Mouse (Mus musculus): ENCODE measurements around the gene Cx3cr1.

Cx3cr1 gene

DNA sequence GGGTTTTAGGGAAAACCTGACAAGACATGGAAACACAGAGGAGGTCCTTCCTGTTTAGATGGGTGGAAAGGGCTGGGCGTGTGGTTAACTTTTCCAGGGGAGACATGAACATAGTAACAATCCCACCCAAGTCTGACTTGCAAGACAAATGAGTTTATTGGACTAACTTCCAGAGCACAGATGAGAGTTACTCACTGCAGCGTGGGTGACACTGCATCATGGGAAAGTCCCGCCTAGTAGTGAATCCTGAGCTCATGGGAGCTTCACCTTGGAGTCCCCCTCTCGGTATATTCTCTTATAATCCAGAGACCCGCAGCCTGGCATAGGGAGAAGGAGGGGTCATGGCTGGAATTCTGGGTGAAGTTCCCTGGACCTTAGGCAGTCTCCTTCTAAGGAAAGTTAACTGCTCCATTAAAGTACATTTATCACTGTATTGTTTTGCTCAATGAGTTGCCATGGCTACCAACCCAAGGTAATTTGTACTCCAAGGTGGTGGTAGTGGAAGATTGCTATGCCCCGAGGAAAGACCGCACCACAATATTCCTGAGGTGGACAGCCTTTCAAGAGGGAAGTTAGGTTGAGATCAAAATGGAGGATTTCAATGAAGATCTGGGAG is 60.3 kb downstream of the Cx3cr1 start:
- Histone ChIP-seq H3K27me3 (ENCODE audit: insufficient read depth, low read length) (peaks cover 5% of the 10 kb centered on the region; the same call in 1 of the 2 replicates), H3K4me1 (replicated peaks; ENCODE audit: low read depth, low read length) (peaks cover 91% of the 10 kb centered on the region), H3K9me3 (ENCODE audit: low read length) (no peaks in the 10 kb centered on the region), H3K36me3 (ENCODE audit: insufficient read depth, low read length) (no peaks in the 10 kb centered on the region), H3K4me3 (replicated peaks; ENCODE audit: low read length) (no peak overlapping the region)
- TF ChIP-seq POU5F1 (IDR thresholded peaks at IDR 0.05; ENCODE audit: borderline replicate concordance, low read length), result no peak
- peak; percentile 42; the same call in 1 of the 2 replicates for TF ChIP-seq NANOG (IDR thresholded peaks at IDR 0.05; ENCODE audit: borderline replicate concordance, low read length)
- no peak for TF ChIP-seq CTCF (conservative IDR thresholded peaks at IDR 0.05; ENCODE audit: low read length)

DNA sequence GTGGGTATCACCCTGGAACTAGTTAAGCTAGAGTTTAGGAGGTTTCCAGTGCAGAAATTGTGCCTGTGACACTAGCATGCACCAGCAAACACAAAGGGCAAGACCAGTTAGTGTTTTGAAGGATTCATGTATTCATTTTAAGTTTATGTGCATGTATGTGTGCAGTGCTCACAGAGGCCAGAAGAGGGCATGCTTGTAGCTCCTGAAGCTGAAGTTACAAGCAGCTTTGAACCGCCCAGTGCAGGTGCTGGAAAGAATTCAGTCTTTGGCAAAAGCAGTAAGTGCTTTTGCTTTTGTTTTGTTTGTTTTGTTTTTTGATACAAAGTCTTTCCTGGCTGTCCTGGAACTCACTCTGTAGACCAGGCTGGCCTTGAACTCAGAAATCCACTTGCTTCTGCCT is 61.8 kb downstream of the Cx3cr1 start:
- no peaks in the 10 kb centered on the region for H3K27me3 ChIP-seq (ENCODE audit: insufficient read depth, low read length)
- H3K4me1 ChIP-seq (replicated peaks; ENCODE audit: low read depth, low read length), result peaks cover 89% of the 10 kb centered on the region
- H3K9me3 ChIP-seq (ENCODE audit: low read length), result no peaks in the 10 kb centered on the region
- 0 out of 2 replicates have a peak overlapping the region, but pooled peaks have one; percentile 26 for H3K4me3 ChIP-seq (replicated peaks; ENCODE audit: low read length)
- TF ChIP-seq CTCF (conservative IDR thresholded peaks at IDR 0.05; ENCODE audit: low read length), result peak; percentile 74
- no peak for TF ChIP-seq POU5F1 (IDR thresholded peaks at IDR 0.05; ENCODE audit: borderline replicate concordance, low read length)
- TF ChIP-seq NANOG (IDR thresholded peaks at IDR 0.05; ENCODE audit: borderline replicate concordance, low read length), result no peak
- H3K36me3 ChIP-seq (ENCODE audit: insufficient read depth, low read length), result no peaks in the 10 kb centered on the region

DNA sequence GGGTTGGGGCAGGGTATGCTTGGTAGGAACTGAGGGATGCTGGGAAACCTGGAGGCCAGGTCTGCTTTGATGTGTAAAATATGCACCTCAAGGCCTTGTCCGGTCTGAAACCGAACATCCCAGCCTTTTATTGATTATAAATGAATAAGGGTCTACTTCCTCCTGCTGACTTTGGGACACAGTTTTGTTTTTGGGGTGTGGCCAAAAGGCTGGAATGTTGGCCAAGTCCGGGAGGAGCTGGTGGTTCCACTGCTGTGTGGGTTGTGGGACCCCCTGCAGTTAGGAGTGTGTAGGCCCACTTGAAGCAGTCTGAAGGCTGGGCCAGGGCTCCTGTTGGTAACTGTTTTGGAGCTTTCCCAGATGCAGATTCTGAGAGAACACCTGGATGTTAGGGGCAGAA is 63.7 kb downstream of the Cx3cr1 start:
- Histone ChIP-seq H3K27me3 (ENCODE audit: insufficient read depth, low read length) (no peaks in the 10 kb centered on the region), H3K4me1 (replicated peaks; ENCODE audit: low read depth, low read length) (peaks cover 92% of the 10 kb centered on the region), H3K9me3 (ENCODE audit: low read length) (no peaks in the 10 kb centered on the region), H3K4me3 (replicated peaks; ENCODE audit: low read length) (0 out of 2 replicates have a peak overlapping the region, but pooled peaks have one; percentile 3), H3K36me3 (ENCODE audit: insufficient read depth, low read length) (no peaks in the 10 kb centered on the region)
- TF ChIP-seq CTCF (conservative IDR thresholded peaks at IDR 0.05; ENCODE audit: low read length) (no peak), NANOG (IDR thresholded peaks at IDR 0.05; ENCODE audit: borderline replicate concordance, low read length) (no peak), POU5F1 (IDR thresholded peaks at IDR 0.05; ENCODE audit: borderline replicate concordance, low read length) (no peak)

DNA sequence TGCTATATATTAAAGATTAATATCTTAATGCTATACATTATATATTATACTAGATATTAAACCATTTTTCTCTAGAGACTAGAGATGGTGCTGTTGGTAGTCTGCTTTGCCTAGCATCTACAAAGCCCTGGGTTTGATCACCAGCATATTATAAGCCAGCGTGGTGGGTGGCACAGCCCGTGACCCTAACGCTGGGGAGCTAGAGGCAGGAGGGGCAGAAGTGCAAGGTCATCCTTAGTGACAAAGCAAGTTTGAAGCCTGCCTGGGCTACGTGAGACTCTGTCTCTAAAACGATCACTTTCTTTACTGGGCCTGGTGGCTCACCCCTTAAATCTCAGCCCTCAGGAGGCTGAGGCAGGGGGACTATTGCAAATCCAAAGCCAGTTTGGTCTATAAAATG is 66.8 kb downstream of the Cx3cr1 start:
- H3K27me3 ChIP-seq (ENCODE audit: insufficient read depth, low read length), result peaks cover 8% of the 10 kb centered on the region; the same call in 1 of the 2 replicates
- TF ChIP-seq NANOG (IDR thresholded peaks at IDR 0.05; ENCODE audit: borderline replicate concordance, low read length) (no peak), CTCF (conservative IDR thresholded peaks at IDR 0.05; ENCODE audit: low read length) (no peak), POU5F1 (IDR thresholded peaks at IDR 0.05; ENCODE audit: borderline replicate concordance, low read length) (no peak)
- no peaks in the 10 kb centered on the region for H3K9me3 ChIP-seq (ENCODE audit: low read length)
- peaks cover 86% of the 10 kb centered on the region for H3K4me1 ChIP-seq (replicated peaks; ENCODE audit: low read depth, low read length)
- H3K36me3 ChIP-seq (ENCODE audit: insufficient read depth, low read length), result no peaks in the 10 kb centered on the region
- H3K4me3 ChIP-seq (replicated peaks; ENCODE audit: low read length), result peak overlapping the region; percentile 74

DNA sequence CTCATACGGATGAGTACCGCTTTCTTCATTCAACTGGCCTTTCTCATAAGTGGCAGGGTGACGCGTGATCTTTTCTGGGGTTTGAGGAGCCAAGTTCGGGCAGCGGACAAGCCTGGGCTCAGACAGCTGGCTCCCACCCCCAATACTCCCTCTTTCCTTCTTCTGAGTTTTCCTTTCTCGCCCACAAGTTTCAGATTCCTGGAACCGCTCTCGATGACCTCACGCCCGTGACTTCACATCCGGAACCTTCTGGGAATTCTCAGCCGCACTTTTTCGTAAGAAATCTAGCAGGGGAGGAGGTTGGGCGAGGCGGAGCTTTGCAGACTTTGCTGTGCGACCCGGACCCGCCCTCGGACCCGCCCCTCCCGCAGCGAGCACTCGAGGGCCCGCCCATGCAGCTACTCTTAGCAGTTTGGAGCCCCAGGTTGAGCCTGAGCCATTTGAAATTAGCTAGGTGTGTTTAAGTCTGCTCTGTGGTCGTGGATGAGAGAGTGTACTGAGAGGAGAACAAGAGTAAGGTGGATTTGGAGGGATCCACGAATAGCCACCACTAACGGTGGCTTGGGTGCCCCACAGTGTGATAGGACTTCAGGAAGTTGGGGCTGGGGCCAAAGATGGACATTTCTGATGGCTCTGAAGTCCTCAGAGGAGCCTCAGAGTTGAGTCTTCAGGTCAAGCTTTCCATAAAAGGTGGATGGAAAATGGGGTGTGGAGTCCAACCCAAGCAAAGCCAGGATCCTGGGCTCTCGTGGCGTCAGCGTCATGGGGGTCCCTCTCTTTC is 67.5 kb downstream of the Cx3cr1 start:
- TF ChIP-seq POU5F1 (IDR thresholded peaks at IDR 0.05; ENCODE audit: borderline replicate concordance, low read length) (no peak), NANOG (IDR thresholded peaks at IDR 0.05; ENCODE audit: borderline replicate concordance, low read length) (no peak), CTCF (conservative IDR thresholded peaks at IDR 0.05; ENCODE audit: low read length) (no peak)
- Histone ChIP-seq H3K4me1 (replicated peaks; ENCODE audit: low read depth, low read length) (peaks cover 81% of the 10 kb centered on the region), H3K4me3 (replicated peaks; ENCODE audit: low read length) (peak overlapping the region; percentile 74), H3K9me3 (ENCODE audit: low read length) (no peaks in the 10 kb centered on the region), H3K36me3 (ENCODE audit: insufficient read depth, low read length) (no peaks in the 10 kb centered on the region), H3K27me3 (ENCODE audit: insufficient read depth, low read length) (peaks cover 8% of the 10 kb centered on the region; the same call in 1 of the 2 replicates)

DNA sequence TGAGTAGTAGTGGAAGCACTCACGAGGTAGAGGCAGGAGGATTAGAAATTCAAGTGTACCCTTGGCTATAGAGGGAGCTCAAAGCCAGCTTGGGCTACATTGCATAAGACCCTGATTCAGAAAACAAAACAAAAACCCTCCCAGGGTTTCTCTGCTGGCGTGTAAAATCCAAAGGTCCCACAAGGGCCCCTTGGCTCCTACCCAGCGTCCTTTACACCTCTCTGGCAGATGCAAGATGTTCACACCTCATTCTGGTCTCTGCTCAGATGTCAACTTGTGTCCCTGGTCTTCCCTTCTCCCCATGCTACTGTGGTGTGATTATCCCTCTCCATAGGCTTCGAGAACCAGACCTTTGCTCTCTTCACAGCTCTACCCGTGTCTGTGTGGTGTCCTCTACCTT is 68.9 kb downstream of the Cx3cr1 start:
- TF ChIP-seq POU5F1 (IDR thresholded peaks at IDR 0.05; ENCODE audit: borderline replicate concordance, low read length), result no peak
- TF ChIP-seq CTCF (conservative IDR thresholded peaks at IDR 0.05; ENCODE audit: low read length), result no peak
- no peak for TF ChIP-seq NANOG (IDR thresholded peaks at IDR 0.05; ENCODE audit: borderline replicate concordance, low read length)
- peaks cover 78% of the 10 kb centered on the region for H3K4me1 ChIP-seq (replicated peaks; ENCODE audit: low read depth, low read length)
- H3K4me3 ChIP-seq (replicated peaks; ENCODE audit: low read length), result no peak overlapping the region
- no peaks in the 10 kb centered on the region for H3K36me3 ChIP-seq (ENCODE audit: insufficient read depth, low read length)
- H3K9me3 ChIP-seq (ENCODE audit: low read length), result no peaks in the 10 kb centered on the region
- H3K27me3 ChIP-seq (ENCODE audit: insufficient read depth, low read length), result peaks cover 8% of the 10 kb centered on the region; the same call in 1 of the 2 replicates

DNA sequence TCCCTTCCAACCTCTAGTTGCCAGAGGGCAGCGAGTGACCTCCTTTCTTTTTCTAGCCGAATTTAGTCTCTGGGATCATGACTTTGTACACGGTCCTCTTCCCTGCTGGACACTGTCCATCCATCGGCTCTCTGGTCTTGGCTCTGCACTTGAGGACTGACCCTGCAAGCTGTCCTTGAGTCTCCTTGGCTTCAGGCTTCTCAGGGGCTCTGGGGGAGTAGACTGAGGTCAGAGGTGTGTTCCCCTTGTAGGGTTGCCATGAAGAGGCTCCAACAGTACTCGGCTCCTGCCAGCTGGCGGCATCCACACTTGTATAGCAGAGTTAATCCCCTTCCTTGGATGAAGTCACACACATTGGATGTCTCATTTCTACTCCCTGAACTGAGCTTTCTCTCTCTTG is 70.0 kb downstream of the Cx3cr1 start:
- Histone ChIP-seq H3K36me3 (ENCODE audit: insufficient read depth, low read length) (no peaks in the 10 kb centered on the region), H3K9me3 (ENCODE audit: low read length) (no peaks in the 10 kb centered on the region), H3K4me3 (replicated peaks; ENCODE audit: low read length) (no peak overlapping the region), H3K27me3 (ENCODE audit: insufficient read depth, low read length) (peaks cover 11% of the 10 kb centered on the region; the same call in 1 of the 2 replicates), H3K4me1 (replicated peaks; ENCODE audit: low read depth, low read length) (peaks cover 80% of the 10 kb centered on the region)
- TF ChIP-seq POU5F1 (IDR thresholded peaks at IDR 0.05; ENCODE audit: borderline replicate concordance, low read length) (no peak), NANOG (IDR thresholded peaks at IDR 0.05; ENCODE audit: borderline replicate concordance, low read length) (no peak), CTCF (conservative IDR thresholded peaks at IDR 0.05; ENCODE audit: low read length) (no peak)

DNA sequence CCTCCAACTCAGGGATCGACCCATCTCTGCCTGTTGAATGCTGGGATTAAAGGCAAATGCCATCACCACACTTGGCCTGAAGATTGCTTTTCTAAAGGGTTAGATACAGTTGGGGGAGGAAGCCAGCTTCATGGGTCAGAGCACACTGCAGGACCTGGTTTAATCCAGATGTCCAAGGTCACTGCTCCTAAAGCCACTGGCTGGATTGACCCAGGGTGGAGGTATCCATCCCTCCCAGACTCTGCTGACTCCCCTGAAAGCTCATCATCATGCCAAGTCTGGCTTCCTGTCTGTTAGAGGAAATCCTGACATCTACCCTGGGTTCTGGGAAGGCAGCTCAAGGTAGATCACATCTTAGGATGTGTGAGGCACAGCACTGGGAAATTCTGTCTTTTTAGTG is 70.9 kb downstream of the Cx3cr1 start:
- Histone ChIP-seq H3K9me3 (ENCODE audit: low read length) (no peaks in the 10 kb centered on the region), H3K36me3 (ENCODE audit: insufficient read depth, low read length) (no peaks in the 10 kb centered on the region), H3K4me1 (replicated peaks; ENCODE audit: low read depth, low read length) (peaks cover 80% of the 10 kb centered on the region), H3K27me3 (ENCODE audit: insufficient read depth, low read length) (peaks cover 11% of the 10 kb centered on the region; the same call in 1 of the 2 replicates), H3K4me3 (replicated peaks; ENCODE audit: low read length) (no peak overlapping the region)
- TF ChIP-seq NANOG (IDR thresholded peaks at IDR 0.05; ENCODE audit: borderline replicate concordance, low read length) (no peak), CTCF (conservative IDR thresholded peaks at IDR 0.05; ENCODE audit: low read length) (no peak), POU5F1 (IDR thresholded peaks at IDR 0.05; ENCODE audit: borderline replicate concordance, low read length) (no peak)
